Mouse (Mus musculus): ENCODE measurements around the gene Gm5129.

Gene Gm5129

GRCm38 (mm10) chr5:29725369-29725768 lies 10.4 kb downstream of the Gm5129 start:
- no peak for DNase-seq (ENCODE audit: low spot score)

- no peak for DNase-seq (ENCODE audit: low spot score)
These were observed 14.6 kb downstream of the Gm5129 start for GRCm38 (mm10) chr5:29721159-29721558.

- DNase-seq (ENCODE audit: low spot score), result no peak
These were observed 22.8 kb downstream of the Gm5129 start for GRCm38 (mm10) chr5:29712906-29713305.

GRCm38 (mm10) chr5:29711631-29712030 lies 24.1 kb downstream of the Gm5129 start:
- DNase-seq (ENCODE audit: low spot score), result no peak

GRCm38 (mm10) chr5:29708258-29708657 lies 27.5 kb downstream of the Gm5129 start:
- no peak for DNase-seq (ENCODE audit: low spot score)

- no peak for DNase-seq (ENCODE audit: low spot score)
These were observed 28.5 kb downstream of the Gm5129 start for GRCm38 (mm10) chr5:29707241-29707640.

GRCm38 (mm10) chr5:29699520-29700202 lies 36.1 kb downstream of the Gm5129 start:
- DNase-seq (ENCODE audit: low spot score), result no peak

GRCm38 (mm10) chr5:29698493-29698892 lies 37.2 kb downstream of the Gm5129 start:
- no peak for DNase-seq (ENCODE audit: low spot score)

- DNase-seq (ENCODE audit: low spot score), result no peak
These were observed 47.4 kb downstream of the Gm5129 start for GRCm38 (mm10) chr5:29688352-29688751.

- no peak for DNase-seq (ENCODE audit: low spot score)
These were observed 48.1 kb downstream of the Gm5129 start for GRCm38 (mm10) chr5:29687671-29688070.

Data from ovary, postnatal 10 days (tissue).